Mouse (Mus musculus): Measurements from ENCODE around the gene Atp6v1e1. TPM values are rescaled to one million over a fixed set of nuclear protein-coding genes. Genes with fewer than 3 reads are reported as not detected.

Atp6v1e1 gene
- polyA plus RNA-seq, 1 experiment from 2014 or later: 121 TPM

GRCm38 (mm10) chr6:120769972-120770371 is 52.6 kb downstream of the Atp6v1e1 start:
- Histone ChIP-seq H3K4me1 (ENCODE audit: control insufficient read depth, insufficient read depth, low read length) (no peaks in the 10 kb centered on the region), H3K27me3 (ENCODE audit: control insufficient read depth, insufficient read depth, low read length) (no peaks in the 10 kb centered on the region), H3K36me3 (ENCODE audit: control insufficient read depth, insufficient read depth, low read length) (peaks cover 11% of the 10 kb centered on the region; the same call in 1 of the 2 replicates), H3K4me3 (ENCODE audit: low read length) (no peak overlapping the region), H3K4me2 (replicated peaks; ENCODE audit: low read depth, low read length) (no peak overlapping the region), H3K9me3 (ENCODE audit: control insufficient read depth, low read length) (no peaks in the 10 kb centered on the region), H3K9ac (ENCODE audit: low read depth, low read length) (no peak overlapping the region), H3K27ac (ENCODE audit: low read depth, low read length) (no peak overlapping the region)
- ATAC-seq (ENCODE audit: low FRiP score, low TSS enrichment): no peak
- 80% methylated on average over 1 of the region's 1 CpGs for WGBS

- no peak overlapping the region for H3K4me2 ChIP-seq (replicated peaks; ENCODE audit: low read depth, low read length)
- no peak for ATAC-seq (ENCODE audit: low FRiP score, low TSS enrichment)
- H3K27ac ChIP-seq (ENCODE audit: low read depth, low read length): no peak overlapping the region
- H3K4me3 ChIP-seq (ENCODE audit: low read length): no peak overlapping the region
- peaks cover 39% of the 10 kb centered on the region for H3K36me3 ChIP-seq (ENCODE audit: control insufficient read depth, insufficient read depth, low read length)
- H3K9ac ChIP-seq (ENCODE audit: low read depth, low read length): no peak overlapping the region
- H3K27me3 ChIP-seq (ENCODE audit: control insufficient read depth, insufficient read depth, low read length): no peaks in the 10 kb centered on the region
- H3K9me3 ChIP-seq (ENCODE audit: control insufficient read depth, low read length): no peaks in the 10 kb centered on the region
- H3K4me1 ChIP-seq (ENCODE audit: control insufficient read depth, insufficient read depth, low read length): no peaks in the 10 kb centered on the region
- WGBS: 91% methylated on average over 2 of the region's 2 CpGs
Observed at GRCm38 (mm10) chr6:120761151-120761550, 61.4 kb downstream of the Atp6v1e1 start.

- ATAC-seq (ENCODE audit: low FRiP score, low TSS enrichment): no peak
- WGBS: 85% methylated on average over 2 of the region's 2 CpGs
- no peaks in the 10 kb centered on the region for H3K27me3 ChIP-seq (ENCODE audit: control insufficient read depth, insufficient read depth, low read length)
Observed at GRCm38 (mm10) chr6:120746416-120746815, 76.2 kb downstream of the Atp6v1e1 start.

More at GRCm38 (mm10) chr6:120746416-120746815, 76.2 kb downstream of the Atp6v1e1 start:
- no peak overlapping the region for H3K4me2 ChIP-seq (replicated peaks; ENCODE audit: low read depth, low read length)
- no peak overlapping the region for H3K9ac ChIP-seq (ENCODE audit: low read depth, low read length)
- H3K27ac ChIP-seq (ENCODE audit: low read depth, low read length): no peak overlapping the region
- H3K36me3 ChIP-seq (ENCODE audit: control insufficient read depth, insufficient read depth, low read length): no peaks in the 10 kb centered on the region
- H3K9me3 ChIP-seq (ENCODE audit: control insufficient read depth, low read length): no peaks in the 10 kb centered on the region
- no peaks in the 10 kb centered on the region for H3K4me1 ChIP-seq (ENCODE audit: control insufficient read depth, insufficient read depth, low read length)
- H3K4me3 ChIP-seq (ENCODE audit: low read length): no peak overlapping the region

Small RNAs within 50 kb of the gene (microRNA-seq; reads per million reads assigned to microRNA genes)
- gene Gm25193: not detected

Other genes with a start within 250 kb of the Atp6v1e1 start
- gene Cecr2, start 156.4 kb downstream of the Atp6v1e1 start, polyA plus RNA-seq (2014; fragmentation: Nextera tagmentation; extraction: Ambion mirVana): 8.5 and 11.2 TPM in 2 replicates
- gene Slc25a18, start 49.2 kb downstream of the Atp6v1e1 start, polyA plus RNA-seq (2014; fragmentation: Nextera tagmentation; extraction: Ambion mirVana): 0.16 TPM in 1 of 2 replicates, not detected in the other
- 22.9 and 34.0 TPM in 2 replicates for gene Bcl2l13, start 13.4 kb upstream of the Atp6v1e1 start, polyA plus RNA-seq (2014; fragmentation: Nextera tagmentation; extraction: Ambion mirVana)
- 19.6 and 25.1 TPM in 2 replicates for gene Bid, start 94.1 kb upstream of the Atp6v1e1 start, polyA plus RNA-seq (2014; fragmentation: Nextera tagmentation; extraction: Ambion mirVana)

Measured in kidney, embryonic 14.5 days (tissue).